Mouse (Mus musculus): Measurements from ENCODE around the gene Mxd4.
A peak's percentile ranks its signal among the peaks of the same experiment; 100 is the strongest.

Mxd4 gene

DNA sequence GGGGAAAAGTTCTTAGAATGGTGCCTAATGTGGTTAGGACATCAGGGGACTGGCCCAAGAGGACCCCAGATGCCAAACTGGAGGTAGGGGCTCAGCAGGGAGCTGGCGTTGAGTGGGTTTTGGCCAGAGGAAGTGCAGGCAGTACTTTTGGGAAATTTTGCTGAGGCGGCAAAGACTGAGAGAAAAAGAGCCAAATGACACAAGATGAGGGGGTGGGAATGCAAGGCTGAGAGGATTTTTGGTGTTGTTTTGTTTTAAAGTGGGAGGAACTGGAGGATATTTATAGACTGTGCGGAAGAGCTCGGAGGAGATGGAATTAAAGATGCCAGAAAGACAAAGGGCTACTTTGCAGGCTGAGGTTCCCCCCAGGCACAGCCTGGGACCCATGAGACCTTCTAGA lies 16.8 kb downstream of the Mxd4 start:
- peak; percentile 65 for DNase-seq (ENCODE audit: low read depth, low spot score)

- no peak for DNase-seq (ENCODE audit: low read depth, low spot score)
These were observed 17.6 kb downstream of the Mxd4 start for GRCm38 (mm10) chr5:34169954-34170353.

- DNase-seq (ENCODE audit: low read depth, low spot score) = peak; percentile 97
These were observed 18.3 kb downstream of the Mxd4 start, which contains the start of the genes Poln and Haus3 for GRCm38 (mm10) chr5:34168950-34169891. Gene Poln, minus strand, starts transcription at chr5:34169448. Gene Haus3, minus strand, starts transcription at chr5:34169527.

GRCm38 (mm10) chr5:34167857-34168256 lies 19.7 kb downstream of the Mxd4 start:
- no peak for DNase-seq (ENCODE audit: low read depth, low spot score)

DNA sequence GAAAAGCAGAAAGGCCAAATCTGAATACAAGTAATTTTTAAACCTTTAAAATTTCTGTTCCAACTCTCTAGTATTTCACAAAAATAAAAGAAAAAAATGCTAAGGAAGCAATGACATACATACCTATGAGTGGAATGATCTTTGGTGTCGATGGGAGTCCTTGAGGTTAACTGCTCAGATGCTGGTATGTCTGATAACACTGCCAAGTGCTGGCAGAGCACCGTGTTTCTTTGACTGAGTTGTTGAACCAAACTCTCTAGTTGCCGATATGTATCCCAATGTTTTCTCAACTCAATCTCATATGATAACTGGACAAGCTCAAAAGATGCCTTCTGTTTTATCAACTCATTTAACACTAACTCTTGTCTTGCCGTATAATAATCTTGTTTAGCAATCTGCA lies 21.7 kb downstream of the Mxd4 start:
- no peak for DNase-seq (ENCODE audit: low read depth, low spot score)

DNA sequence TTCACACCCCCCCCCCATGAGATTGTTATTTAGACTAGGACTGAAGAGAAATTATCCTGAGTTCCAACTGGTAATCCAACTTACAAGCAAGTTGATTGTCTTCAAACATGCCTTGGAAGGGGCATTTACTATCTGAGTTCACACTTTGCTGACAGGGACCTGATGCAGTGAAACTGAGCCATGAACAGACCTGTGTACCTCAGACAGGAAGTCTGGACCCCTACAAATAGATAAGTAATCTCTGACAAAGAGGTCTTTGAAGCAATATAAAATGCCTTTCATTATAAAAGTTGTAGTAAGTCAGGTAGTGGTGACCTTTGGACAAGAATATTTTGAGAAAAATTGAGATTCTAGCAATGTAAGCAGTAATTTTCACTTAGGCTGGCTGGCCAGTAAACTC lies 39.0 kb downstream of the Mxd4 start:
- no peak for DNase-seq (ENCODE audit: low read depth, low spot score)

DNA sequence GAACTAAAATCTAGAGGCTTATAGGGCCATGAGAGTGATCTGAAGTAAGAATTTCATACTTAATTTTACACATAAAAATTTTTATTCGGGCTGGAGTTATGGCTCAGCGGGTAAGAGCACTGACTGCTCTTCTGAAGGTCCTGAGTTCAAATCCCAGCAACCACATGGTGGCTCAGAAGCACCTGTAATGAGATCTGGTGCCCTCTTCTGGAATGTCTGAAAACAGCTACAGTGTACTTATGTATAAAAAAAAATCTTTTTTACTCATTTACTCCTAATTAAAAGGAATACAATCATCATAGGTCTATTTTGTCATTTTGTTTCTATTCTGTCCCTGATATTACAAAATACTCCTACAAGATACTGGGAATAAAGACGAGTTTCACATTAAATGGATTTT lies 40.0 kb downstream of the Mxd4 start:
- no peak for DNase-seq (ENCODE audit: low read depth, low spot score)

DNA sequence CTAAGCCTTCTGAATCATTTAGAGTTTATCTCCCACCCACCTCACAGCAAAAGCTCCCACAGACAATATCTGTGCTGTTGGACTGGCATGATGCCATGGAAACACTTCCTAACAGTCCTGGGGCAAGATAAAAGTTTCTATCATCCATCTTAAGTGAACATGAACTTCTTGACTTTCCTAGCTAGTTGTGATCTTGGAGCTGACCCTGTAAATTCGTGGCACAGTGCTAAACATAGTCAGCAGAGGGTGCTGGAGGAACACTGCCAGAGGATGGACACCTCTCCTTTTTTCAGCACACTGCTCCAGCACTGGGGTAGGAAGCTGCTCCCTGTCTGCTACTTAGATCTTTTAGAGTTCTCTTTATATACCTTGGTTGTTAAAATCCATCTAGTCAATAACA lies 47.8 kb downstream of the Mxd4 start:
- DNase-seq (ENCODE audit: low read depth, low spot score) = no peak

GRCm38 (mm10) chr5:34132731-34133130 lies 54.8 kb downstream of the Mxd4 start:
- DNase-seq (ENCODE audit: low read depth, low spot score) = peak; percentile 49

DNA sequence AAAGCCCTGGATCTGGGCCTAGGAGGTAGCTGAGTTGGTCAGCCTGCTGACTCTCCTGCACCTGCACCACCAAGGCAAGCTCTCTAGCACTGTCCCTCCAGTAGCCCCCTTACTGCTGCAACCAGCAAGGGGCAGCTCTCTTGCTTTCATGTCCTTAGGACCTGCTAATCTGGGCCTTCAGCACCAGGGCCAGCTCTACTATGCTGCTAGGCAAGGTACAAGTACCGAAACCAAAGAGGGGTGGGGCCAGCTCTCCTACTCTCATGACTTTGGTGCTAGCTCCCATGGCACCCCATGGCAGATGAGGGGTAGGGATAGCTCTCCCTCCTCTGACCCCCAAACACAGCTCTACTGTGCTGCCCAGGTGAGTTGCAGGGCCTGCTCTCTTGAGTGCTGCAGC lies 63.4 kb downstream of the Mxd4 start:
- no peak for DNase-seq (ENCODE audit: low read depth, low spot score)

Measured in telencephalon, adult 2 months (tissue).